Mouse (Mus musculus): ENCODE measurements at regions not wholly inside any gene's neighbourhood (a gene's known extent, or its start where the extent isn't known, plus 50 kb on each side); places are given as distances from the start of the nearest gene placed in this dataset.
"Not testable (repeated sequence)": the region's sequence is repeated elsewhere in the genome, so short reads cannot be mapped to it uniquely, and the experiment has no call there.

GRCm38 (mm10) chr2:3864872-3865271 lies 152.6 kb upstream of the Frmd4a start:
- DNase-seq (ENCODE audit: low spot score): no peak

GRCm38 (mm10) chr2:3866736-3867135 lies 150.8 kb upstream of the Frmd4a start:
- DNase-seq (ENCODE audit: low spot score): not testable (repeated sequence)

DNA sequence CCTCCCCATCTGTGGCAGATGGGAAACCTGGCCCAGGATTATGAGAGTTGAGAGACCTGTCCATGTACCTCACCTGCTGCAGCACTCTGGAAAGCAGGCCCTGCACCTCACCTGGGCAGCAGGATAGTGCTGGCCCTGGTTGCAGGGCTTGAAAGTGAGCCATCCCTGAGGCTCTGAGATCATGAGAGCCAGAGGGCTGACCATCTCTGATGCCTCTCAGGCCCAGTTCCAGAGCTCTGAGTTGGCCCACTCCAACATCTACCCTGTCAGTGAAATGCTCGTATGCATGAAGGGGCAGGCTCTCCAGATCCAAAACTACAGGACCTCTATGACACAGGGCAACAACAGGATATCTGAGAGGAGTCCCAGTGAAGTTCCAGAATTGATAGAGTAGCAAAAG lies 147.8 kb upstream of the Frmd4a start:
- DNase-seq (ENCODE audit: low spot score): no peak

DNA sequence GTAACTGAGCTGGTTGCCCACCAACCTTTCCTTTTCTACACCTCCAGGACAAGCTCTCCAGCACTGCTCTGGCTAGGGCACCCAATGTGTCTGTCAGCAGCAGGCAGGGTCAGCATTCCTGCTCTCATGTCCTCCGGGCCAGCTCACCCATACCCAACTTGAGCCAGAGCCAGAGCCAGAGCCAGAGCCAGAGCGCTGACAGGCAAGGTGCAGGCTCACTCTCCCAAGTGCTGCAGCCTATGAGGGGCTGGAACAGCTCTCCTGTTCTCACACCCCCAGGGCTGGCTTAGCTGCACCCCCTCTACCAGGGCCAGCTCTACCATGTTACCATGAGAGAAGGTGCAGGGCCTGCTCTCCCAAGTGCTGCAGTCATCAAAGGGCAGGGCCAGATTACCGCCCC lies 145.8 kb upstream of the Frmd4a start:
- no peak for DNase-seq (ENCODE audit: low spot score)

- no peak for DNase-seq (ENCODE audit: low spot score)
These were observed 130.5 kb upstream of the Frmd4a start for GRCm38 (mm10) chr2:3887000-3887399.

- DNase-seq (ENCODE audit: low spot score): no peak
These were observed 129.6 kb upstream of the Frmd4a start for GRCm38 (mm10) chr2:3887845-3888433.

GRCm38 (mm10) chr2:3889381-3889780 lies 128.1 kb upstream of the Frmd4a start:
- no peak for DNase-seq (ENCODE audit: low spot score)

GRCm38 (mm10) chr2:3890462-3890861 lies 127.1 kb upstream of the Frmd4a start:
- DNase-seq (ENCODE audit: low spot score): no peak

GRCm38 (mm10) chr2:3907026-3907425 lies 110.5 kb upstream of the Frmd4a start:
- DNase-seq (ENCODE audit: low spot score): no peak

DNA sequence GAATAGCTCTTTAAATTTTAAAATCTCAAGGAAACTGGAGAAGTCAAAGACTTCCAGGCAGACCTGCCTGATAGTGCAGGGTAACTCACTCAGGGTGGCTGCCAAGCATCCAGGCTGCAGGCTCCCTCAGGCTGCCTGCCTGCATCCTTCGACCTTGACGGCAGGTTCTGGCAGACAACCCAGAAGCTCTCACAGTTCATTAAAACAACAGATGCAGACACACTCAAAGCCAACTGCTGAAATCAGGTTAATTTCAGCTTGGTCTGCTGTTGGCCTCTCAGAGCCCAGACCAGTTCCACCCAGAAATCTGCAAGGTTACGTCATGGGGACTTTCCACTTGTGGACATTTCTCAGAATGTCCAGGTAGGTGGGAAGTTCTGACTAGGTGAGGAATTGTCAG lies 109.3 kb upstream of the Frmd4a start:
- no peak for DNase-seq (ENCODE audit: low spot score)

DNA sequence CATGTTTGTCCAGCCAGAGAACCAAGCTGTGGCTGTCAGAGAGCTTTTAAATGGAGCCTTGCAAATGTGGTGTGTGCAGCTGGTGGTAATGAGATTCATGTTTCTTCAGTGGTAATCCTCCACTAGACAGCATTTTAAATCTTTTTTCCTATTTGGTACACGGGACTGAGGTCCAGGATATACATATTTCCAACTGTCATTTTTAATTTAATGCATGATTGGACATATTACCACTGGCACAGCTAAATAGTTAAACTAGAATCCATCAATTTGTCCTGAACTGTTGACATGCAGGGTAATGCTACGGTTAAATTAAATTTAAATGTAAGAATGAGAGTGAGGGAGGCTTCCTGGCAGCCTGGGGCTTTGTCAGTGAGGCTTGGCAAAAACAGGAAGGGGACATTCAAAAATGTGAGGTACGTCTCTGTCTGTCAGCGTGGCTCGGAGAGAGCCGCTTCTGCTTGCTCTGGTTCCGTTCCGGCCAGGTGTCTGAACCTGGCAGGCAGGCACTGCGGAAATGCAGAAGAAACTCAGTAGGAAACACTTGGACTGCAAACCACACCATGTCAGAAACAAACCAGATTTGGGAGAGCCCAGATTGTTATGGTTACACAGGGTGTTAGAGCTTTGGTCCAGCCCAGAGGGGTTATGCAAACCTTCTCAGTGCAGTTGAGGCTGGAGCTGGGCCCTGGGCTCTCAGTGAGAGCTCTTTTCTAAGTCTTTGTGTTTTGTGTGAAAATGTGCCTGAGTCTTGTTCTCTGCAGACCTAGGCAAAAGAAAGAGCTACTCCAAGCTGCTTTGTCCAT lies 107.2 kb upstream of the Frmd4a start:
- DNase-seq (ENCODE audit: low spot score): no peak

- DNase-seq (ENCODE audit: low spot score): no peak
These were observed 102.4 kb upstream of the Frmd4a start for GRCm38 (mm10) chr2:3915141-3915540.

- DNase-seq (ENCODE audit: low spot score): no peak
These were observed 101.2 kb upstream of the Frmd4a start for GRCm38 (mm10) chr2:3916365-3916764.

DNA sequence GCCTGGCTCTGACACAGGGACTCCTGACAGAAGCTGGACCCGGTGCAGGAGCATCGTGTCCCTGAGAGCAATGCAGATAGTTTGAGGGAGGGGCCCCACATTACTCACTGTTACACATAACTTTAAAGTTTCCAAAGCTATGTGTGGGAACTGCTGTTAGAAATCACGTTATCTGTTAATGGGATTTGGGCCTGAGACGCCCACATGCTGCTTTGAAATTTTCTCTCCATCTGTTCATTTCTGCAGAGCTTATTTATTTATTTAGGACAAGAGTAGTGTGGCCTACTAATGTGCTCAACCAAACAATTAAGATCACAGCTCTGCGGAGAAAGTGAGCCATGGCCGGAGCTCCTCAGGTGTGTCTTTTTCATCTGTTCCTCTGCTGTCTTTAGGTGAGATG lies 99.4 kb upstream of the Frmd4a start:
- DNase-seq (ENCODE audit: low spot score): no peak

- no peak for DNase-seq (ENCODE audit: low spot score)
These were observed 97.6 kb upstream of the Frmd4a start for GRCm38 (mm10) chr2:3919893-3920292.

- not testable (repeated sequence) for DNase-seq (ENCODE audit: low spot score)
These were observed 96.4 kb upstream of the Frmd4a start for GRCm38 (mm10) chr2:3921084-3921483.

DNA sequence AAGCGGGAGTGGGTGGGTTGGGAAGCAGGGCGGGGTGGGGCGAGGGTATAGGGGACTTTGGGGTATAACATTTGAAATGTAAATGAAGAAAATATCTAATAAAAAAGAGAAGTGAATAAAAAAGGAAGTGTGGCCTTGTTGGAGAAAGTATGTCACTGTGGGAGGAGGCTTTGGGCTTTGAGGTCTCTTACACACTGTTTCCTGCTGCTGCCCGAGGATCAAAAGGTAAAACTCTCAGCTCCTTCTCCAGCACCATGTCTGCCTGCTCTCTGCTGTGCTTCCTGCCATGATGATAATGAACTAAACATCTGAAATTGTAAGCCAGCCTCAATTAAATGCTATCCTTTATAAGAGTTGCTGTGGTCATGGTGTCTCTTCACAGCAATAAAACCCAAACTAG lies 94.8 kb upstream of the Frmd4a start:
- DNase-seq (ENCODE audit: low spot score): no peak

GRCm38 (mm10) chr2:3924696-3925095 lies 92.8 kb upstream of the Frmd4a start:
- no peak for DNase-seq (ENCODE audit: low spot score)

DNA sequence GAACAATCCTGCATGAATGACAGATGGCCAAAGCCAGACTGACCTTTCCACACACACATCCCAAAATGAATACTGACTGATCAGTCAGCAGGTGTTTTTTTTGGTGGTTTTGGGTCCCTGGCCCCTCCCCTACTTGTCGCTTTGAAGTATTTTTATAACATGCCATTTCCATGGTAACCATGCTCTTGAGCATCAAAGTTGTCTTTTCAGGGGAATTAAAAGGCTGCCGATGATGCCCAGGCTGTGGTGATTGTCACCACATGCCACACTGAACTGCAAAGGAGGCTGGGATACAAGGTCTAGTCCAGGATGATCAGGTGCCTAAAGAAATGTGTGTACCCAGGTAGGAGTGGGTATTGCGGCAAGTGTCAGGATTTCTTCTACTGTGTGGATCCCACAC lies 92.3 kb upstream of the Frmd4a start:
- DNase-seq (ENCODE audit: low spot score): no peak

DNA sequence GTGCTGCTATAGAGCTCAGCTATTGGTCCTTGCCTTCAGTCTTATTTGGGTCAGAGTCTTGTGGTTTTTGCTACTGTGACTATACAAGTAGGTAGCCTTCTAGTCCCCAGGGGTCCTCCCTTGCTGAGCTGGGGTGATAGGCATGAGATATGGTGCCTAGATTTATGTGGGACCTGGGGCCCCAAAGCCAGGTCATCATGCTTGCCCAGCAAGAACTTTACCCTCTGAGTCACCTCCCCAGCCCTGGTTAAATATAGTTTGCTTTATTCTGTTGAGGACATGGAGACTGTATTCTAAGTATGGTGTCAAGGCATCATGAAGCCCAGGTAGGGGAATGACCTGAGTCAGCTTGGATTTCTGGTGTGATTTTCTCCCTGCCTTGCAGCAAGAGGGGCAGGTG lies 91.4 kb upstream of the Frmd4a start:
- DNase-seq (ENCODE audit: low spot score): no peak

- DNase-seq (ENCODE audit: low spot score): no peak
These were observed 90.2 kb upstream of the Frmd4a start for GRCm38 (mm10) chr2:3927141-3927810.

DNA sequence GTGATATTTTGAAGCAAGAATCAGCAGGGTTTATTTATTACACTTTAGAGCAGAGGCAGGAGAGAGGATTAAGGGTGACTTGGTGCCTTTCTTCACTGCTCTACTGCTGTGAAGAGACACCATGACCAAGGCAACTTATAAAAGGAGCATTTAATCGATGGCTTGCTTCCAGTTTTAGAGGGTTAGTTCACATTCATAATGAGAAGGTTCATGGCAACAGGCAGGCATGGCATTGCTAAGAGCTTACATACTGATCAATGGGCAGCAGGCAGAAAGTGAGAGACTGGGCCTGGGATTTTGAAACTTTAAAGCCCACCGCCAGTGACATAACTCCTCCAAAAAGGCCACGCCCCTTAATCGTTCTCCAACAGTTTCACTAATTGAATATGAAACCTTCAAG lies 89.7 kb upstream of the Frmd4a start:
- no peak for DNase-seq (ENCODE audit: low spot score)

DNA sequence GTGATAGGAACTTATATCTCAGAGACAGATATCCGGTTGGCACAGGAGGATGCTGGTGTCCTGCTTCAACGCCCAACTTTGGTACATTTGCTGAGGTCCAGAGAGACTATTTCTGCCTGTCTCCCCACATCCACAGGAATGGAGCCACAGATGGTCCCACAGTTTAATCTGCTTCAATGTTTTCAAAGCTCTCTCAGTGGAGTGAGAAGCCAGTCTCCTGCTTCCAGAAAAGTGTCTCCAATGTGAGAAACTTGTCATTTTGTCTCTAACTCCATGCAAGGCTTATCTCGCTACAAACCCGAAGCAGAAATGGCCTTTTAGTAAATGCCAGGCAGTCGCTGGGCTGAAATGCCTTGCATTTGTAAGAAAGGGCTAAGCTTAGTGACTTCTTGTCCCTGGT lies 86.9 kb upstream of the Frmd4a start:
- no peak for DNase-seq (ENCODE audit: low spot score)
